Mouse (Mus musculus) liver, adult 2 months (tissue): Measurements from ENCODE around the gene Fars2.

ENCODE experiments used
- CTCF ChIP-seq: fragments of 200-500 bp; IDR thresholded peaks from 2 replicates; pipeline ENCODE4 v1.5.1; 2011; ENCODE audit warnings: low read depth, low read length, control low read depth
- POLR2A ChIP-seq: fragments of 200-500 bp; IDR thresholded peaks from 2 replicates; pipeline ENCODE4 v1.6.1; 2011; ENCODE audit warnings: low read length, control low read depth; ENCODE audit not compliant: insufficient read depth; ENCODE audit errors: extremely low read depth

- TF ChIP-seq CTCF, result no peak
- no peak for TF ChIP-seq POLR2A
Measured at GRCm38 (mm10) chr13:36583481-36584151, 466.4 kb downstream of the Fars2 start.
